Mouse (Mus musculus): ENCODE measurements around the gene Ibtk. TPM values are rescaled to one million over a fixed set of nuclear protein-coding genes. Genes with fewer than 3 reads are reported as not detected.
A peak's percentile ranks its signal among the peaks of the same experiment; 100 is the strongest.

Gene Ibtk
- polyA plus RNA-seq, 1 experiment: 14.4 TPM

- TF ChIP-seq POLR2A (IDR thresholded peaks at IDR 0.05; ENCODE audit: borderline replicate concordance, insufficient read depth, low read length) (no peak), CTCF (IDR thresholded peaks at IDR 0.05; ENCODE audit: borderline replicate concordance, insufficient read depth, low read depth, low read length) (no peak)
- Histone ChIP-seq H3K27me3 (ENCODE audit: control insufficient read depth, insufficient read depth, low read length) (no peaks in the 10 kb centered on the region), H3K4me3 (replicated peaks; ENCODE audit: insufficient read depth, low read depth, low read length) (no peak overlapping the region), H3K27ac (ENCODE audit: insufficient read depth, low read length) (no peak overlapping the region), H3K4me1 (ENCODE audit: control insufficient read depth, insufficient read depth, low read length) (no peaks in the 10 kb centered on the region)
- DNase-seq: no peak
- 51% methylated on average over 1 of the region's 1 CpGs for WGBS
Measured at GRCm38 (mm10) chr9:85663810-85664209, 85.3 kb downstream of the Ibtk start.

- Histone ChIP-seq H3K27me3 (ENCODE audit: control insufficient read depth, insufficient read depth, low read length) (no peaks in the 10 kb centered on the region), H3K27ac (ENCODE audit: insufficient read depth, low read length) (no peak overlapping the region), H3K4me1 (ENCODE audit: control insufficient read depth, insufficient read depth, low read length) (no peaks in the 10 kb centered on the region), H3K4me3 (replicated peaks; ENCODE audit: insufficient read depth, low read depth, low read length) (no peak overlapping the region)
- no peak for DNase-seq
- 27% methylated on average over 8 of the region's 8 CpGs for WGBS
- TF ChIP-seq POLR2A (IDR thresholded peaks at IDR 0.05; ENCODE audit: borderline replicate concordance, insufficient read depth, low read length) (no peak), CTCF (IDR thresholded peaks at IDR 0.05; ENCODE audit: borderline replicate concordance, insufficient read depth, low read depth, low read length) (no peak)
Measured at GRCm38 (mm10) chr9:85663091-85663490, 86.0 kb downstream of the Ibtk start.

GRCm38 (mm10) chr9:85653401-85653800 is 95.7 kb downstream of the Ibtk start:
- no peak overlapping the region for H3K4me3 ChIP-seq (replicated peaks; ENCODE audit: insufficient read depth, low read depth, low read length)
- no peaks in the 10 kb centered on the region for H3K4me1 ChIP-seq (ENCODE audit: control insufficient read depth, insufficient read depth, low read length)
- H3K27ac ChIP-seq (ENCODE audit: insufficient read depth, low read length): no peak overlapping the region
- 63% methylated on average over 4 of the region's 4 CpGs for WGBS
- DNase-seq: peak in 1 of 2 experiments; percentile 8
- no peaks in the 10 kb centered on the region for H3K27me3 ChIP-seq (ENCODE audit: control insufficient read depth, insufficient read depth, low read length)
- TF ChIP-seq POLR2A (IDR thresholded peaks at IDR 0.05; ENCODE audit: borderline replicate concordance, insufficient read depth, low read length): no peak
- TF ChIP-seq CTCF (IDR thresholded peaks at IDR 0.05; ENCODE audit: borderline replicate concordance, insufficient read depth, low read depth, low read length): no peak

DNA sequence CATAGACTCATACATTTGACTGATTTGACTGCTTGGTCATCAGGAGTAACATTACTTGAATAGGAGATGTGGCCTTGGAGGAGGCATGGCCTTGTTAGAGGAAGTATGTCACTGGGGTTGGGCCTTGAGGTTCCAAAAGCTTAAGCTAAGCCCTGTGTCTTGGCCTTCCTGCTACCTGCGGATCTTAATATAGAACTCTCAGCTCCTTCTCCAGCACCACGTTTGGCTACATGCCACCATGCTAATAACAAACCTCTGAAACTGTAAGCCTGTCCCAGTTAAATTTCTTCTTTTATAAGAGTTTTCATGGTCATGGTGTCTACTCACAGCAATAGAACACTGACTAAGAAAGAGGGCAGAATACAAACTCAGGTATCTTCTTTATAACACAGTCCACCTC is 110.9 kb downstream of the Ibtk start:
- H3K27ac ChIP-seq (ENCODE audit: insufficient read depth, low read length): no peak overlapping the region
- no peak overlapping the region for H3K4me3 ChIP-seq (replicated peaks; ENCODE audit: insufficient read depth, low read depth, low read length)
- no peak for DNase-seq
- H3K4me1 ChIP-seq (ENCODE audit: control insufficient read depth, insufficient read depth, low read length): no peaks in the 10 kb centered on the region
- TF ChIP-seq CTCF (IDR thresholded peaks at IDR 0.05; ENCODE audit: borderline replicate concordance, insufficient read depth, low read depth, low read length) (no peak), POLR2A (IDR thresholded peaks at IDR 0.05; ENCODE audit: borderline replicate concordance, insufficient read depth, low read length) (no peak)
- H3K27me3 ChIP-seq (ENCODE audit: control insufficient read depth, insufficient read depth, low read length): no peaks in the 10 kb centered on the region
- 74% methylated on average over 2 of the region's 2 CpGs for WGBS

Other genes with a start within 250 kb of the Ibtk start
- gene Tpbg, start 93.0 kb upstream of the Ibtk start, polyA plus RNA-seq (2012; rRNA removed): 10.2 and 15.7 TPM in 2 replicates

Measured in cerebellum, adult 2 months (tissue).